Mouse (Mus musculus) adipocyte (in vitro differentiated cells): ENCODE results near the gene Efcab11.

Source experiments
- DNase-seq: peaks from one replicate; pipeline ENCODE4 v3.0.0-alpha.2; 2016; ENCODE audit warnings: low spot score

Efcab11 gene

DNA sequence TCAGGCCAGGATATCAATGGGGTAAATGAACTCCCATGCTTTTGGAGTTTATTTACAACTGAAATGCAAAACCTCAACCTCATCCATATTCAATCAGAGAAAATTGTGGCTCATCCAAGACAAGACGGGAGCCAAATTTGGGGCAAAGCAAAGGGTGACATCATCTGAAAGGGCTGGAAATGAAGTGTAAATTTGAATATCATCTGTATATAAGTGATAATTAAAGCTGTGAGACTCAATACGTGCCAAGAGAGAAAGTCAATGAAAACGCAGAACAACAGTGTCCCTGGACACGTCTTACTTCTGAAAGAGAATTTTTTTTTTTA, 212.4 kb downstream of the Efcab11 start:
- no peak for DNase-seq

DNA sequence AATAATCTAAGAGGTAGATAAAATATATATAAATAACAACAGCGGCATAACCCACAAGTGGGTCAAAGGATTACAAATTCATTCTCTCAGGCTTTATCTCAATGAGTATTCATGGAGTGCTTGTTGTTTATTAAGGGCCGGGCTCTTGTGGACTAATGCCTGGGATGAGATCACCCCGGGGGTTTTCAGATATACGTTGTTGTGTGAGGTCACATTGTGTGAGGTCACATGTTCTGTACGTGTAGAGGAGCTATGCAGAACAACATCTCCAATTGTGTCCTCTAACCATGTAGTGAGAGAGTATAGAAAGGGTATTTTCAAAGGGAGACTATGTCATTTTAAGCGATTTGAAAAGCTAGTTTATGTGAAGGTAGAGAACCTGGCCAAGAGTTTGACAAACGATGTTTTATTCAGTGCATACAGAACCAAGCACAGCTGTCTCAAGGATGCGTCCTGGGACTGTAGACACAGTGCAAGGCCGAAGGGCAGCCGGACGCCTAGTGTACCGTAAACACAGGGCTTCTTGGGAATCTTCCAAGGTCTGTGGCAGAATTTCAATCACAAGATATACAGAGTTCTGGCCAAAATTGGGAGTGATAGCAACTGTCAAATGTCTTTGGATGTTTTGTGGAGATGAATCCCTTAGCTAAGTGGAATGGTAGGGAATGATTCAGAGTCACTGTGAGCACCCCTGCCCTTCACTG, 212.9 kb downstream of the Efcab11 start:
- DNase-seq, result peak; percentile 60

DNA sequence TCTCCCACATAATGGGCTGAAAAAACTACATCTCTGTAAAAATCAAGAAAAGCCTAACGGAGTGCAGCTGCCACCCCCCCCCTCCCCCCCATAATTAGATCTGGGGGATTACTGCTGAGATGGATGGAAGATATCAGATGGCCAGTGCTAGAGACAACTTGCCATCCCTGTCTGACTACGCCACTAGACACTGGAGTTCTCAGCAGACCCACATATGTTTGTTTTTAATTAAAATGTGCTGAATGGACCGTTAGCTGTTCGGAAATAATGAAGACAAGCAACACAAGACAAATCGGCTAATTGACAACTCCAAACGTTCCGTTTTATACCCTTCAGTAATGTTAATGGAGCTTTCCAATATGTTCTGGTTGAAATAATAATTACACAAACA, 213.5 kb downstream of the Efcab11 start:
- no peak for DNase-seq

DNA sequence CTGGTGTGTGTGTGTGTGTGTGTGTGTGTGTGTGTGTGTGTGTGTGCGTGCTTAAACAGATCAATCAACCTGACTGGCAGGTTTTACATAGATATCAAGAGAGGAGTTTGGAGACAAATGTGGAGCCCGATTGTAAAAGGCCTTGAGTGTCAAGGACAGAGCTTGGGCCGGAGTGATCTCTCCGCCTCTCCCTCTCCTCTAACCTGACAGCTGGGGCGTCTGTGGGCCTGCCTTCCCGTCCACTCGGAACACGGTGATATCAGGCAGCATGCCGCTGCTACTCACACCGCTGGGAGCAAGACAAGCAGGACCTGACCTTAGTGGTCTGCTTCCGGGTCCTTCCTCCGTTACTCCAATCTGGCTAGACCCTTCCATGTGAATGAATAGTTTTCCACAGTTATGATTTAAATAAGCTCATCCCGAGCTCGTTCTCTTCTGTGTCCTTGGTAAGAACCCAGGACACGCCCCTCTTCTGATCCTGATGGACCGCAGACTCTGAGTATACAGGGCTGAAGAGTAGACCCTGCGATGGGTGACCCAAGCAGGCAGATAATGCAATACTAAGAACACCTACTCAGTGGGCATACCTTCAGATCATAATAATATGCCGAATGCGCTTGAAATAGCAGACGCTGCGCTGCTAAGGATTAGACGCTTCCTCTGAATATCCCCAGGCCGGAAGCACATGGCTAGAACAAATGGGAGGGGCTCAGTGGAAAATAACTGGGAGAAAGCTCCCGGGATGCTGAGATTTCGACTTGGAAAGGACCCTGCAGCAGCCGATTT, 214.1 kb downstream of the Efcab11 start:
- no peak for DNase-seq

DNA sequence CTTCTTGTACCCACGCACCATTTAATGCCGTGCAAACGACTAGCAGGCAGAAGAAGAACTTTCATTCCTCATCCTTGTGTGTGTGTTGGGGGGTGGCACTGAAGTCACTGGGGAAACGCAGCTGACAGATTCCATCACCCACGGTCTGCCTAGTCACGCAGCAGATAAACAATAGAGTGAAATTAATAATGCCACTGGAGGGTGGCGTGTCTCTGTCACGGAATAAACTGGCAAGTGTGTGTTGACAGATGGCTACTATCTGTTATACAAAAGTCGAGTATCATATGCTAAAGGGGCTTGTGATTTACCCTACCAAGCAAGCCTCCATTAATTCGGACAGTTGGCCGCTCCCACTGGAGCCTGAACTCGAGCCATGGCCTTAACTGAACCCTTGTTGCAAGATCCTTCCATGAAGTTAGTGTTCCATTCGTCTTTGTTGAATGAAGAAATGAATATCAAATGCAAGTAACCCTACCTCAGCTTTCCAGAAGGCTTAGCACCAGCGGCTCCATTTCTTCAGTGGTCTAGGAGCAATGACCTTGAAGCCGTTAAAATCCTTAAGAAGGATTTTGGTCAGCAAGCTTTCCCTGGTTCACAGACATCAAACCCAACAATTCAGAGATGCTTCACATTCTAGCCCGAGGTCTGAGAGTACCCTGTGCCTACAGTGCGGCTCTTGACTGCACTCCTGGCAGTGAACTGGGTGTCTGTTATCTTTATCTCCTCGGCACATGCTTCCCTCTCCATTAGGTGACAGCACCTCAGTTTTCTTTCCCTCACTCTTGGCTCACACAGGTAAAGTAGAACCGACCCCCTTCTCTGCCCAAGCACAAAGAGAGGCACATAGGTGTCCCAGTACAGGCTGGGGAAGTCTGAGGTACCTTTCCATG, 229.0 kb downstream of the Efcab11 start:
- no peak for DNase-seq

DNA sequence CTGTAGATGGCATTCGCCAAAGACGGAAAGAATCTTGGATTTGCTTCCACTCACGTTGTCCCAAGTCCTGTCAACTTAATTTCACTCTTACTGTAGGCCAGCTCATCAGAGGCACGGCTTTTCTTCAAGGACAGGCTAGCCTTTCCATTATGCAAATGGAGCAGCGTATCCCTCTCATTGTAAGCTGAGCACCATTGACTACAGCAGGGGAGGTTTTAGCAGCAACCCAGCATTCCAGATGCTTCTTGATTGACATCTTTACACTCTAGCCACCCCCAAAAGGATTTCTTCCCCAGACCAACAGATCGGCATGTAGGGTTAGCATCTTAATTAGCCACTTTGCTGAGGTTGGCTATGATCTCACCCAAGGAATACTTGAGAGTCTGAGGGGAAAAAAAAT, 231.8 kb downstream of the Efcab11 start:
- no peak for DNase-seq

DNA sequence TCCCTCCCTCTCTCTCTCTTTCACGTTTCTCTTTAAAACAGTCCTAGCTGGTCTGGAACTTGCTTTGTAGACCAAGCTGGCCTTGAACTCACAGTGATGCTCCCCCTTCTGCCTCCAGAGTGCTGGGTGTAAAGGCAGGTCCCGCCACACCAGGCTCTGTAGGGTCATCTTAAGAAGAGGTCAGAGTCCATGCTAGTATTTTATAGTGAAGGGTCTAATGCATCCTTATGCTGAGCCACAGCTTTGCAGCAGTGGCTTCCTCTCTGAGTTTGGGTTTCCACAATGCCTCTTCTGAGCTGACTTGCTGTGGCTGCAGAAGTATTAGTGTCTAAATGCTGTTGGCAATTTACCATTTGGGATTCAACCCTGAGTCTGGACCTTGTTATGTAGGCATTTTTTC, 234.5 kb downstream of the Efcab11 start:
- no peak for DNase-seq

DNA sequence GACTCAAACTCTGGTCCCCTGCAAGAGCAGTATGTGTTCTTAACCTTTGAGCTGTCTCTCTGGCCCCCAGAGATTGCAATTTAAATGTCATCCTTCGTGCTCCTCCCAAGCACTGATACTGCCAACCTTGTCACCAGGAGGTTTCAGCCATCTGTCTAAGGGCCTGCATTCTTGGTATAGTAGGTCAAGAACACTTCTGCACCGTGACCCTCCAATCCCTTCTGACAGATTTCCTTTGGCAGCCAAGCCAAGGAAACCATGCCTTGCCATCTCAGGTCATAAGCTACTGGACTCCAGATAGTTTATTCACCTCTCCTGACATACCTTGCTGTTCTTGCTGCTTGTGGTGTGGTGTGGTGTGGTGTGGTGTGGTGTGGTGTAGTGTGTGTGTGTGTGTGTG, 235.5 kb downstream of the Efcab11 start:
- DNase-seq, result no peak

DNA sequence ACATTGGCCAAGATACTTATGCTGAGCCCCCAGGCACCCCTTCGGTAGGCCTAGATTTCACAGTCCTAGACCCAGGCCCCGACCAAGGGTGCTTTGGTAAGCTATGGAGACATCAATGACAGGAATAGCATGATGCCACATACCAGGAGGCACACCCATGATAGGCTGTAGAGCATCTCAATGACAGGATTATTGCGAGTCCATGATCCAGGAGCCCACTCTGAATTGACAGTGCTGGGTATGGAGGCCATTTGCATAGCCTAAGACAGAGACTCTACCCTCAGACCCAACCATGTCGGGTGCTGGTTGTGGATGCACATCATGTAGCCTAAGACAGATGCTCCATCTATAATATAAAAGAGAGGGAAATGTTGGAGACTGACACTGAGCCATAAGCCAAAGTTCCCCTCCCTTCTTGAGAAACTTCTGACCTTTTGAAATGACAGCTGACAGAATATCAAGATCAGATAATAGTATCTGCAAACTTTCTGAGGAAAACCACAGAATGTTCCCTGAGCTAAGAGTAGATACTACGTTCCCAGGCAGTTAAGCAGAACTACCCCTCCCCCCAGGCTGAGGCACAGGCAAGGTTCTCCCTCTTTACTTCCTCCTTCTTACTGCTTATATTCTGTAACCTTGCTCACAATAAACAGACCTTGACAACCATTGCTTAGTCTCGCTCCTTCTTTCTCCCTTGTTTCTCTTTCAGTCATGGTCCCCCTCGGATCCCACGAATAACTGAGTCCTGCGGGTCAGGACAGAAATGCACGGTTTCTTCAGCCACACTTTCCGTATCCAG, 237.5 kb downstream of the Efcab11 start:
- DNase-seq, result no peak

DNA sequence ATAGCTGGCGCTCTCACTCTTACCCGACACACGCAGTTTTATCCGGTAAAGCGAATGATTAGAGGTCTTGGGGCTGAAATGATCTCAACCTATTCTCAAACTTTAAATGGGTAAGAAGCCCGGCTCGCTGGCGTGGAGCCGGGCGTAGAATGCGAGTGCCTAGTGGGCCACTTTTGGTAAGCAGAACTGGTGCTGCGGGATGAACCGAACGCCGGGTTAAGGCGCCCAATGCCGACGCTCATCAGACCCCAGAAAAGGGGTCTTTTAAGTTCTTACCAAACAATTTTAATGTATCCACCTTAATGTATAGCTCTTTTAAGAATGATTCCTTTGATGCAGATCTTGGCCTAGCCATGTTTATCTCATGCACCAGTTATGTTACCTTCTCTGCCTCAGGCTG, 238.8 kb downstream of the Efcab11 start:
- no peak for DNase-seq

DNA sequence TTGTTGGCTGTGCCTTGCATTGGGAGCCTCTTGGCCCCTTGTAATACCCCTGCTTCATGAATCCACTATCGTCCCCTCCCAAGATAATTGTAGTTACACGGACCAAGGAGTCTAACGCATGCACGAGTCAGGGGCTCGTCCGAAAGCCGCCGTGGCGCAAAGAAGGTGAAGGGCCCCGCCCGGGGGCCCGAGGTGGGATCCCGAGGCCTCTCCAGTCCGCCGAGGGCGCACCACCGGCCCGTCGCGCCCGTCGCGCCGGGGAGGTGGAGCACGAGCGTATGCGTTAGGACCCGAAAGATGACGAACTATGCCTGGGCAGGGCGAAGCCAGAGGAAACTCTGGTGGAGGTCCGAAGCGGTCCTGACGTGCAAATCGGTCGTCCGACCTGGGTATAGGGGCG, 239.3 kb downstream of the Efcab11 start:
- no peak for DNase-seq
